In the genomic region with DNA sequence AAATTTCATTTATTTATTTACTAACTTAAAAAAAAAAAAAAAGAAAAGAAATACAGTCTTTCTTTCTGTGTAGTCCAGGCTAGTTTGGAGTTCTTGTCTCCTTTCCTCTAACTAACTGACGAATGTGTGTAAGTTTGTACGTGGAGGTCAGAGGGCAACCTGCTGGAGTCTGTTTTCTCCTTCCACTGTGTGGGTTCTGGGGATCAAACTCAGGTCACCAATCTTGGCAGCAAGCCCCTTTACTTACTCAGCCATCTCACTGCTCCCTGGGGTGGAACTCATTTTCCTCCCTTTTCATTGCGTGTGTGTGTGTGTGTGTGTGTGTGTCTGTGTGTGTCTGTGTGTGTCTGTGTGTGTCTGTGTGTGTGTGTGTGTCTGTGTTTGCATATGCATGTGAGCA, we compare ENCODE assay signal across 18 mouse cellular contexts. TPM values are rescaled to one million over a fixed set of nuclear protein-coding genes. Genes with fewer than 3 reads are reported as not detected.
DNase-seq lines count a peak whose midpoint lies in the region; ATAC-seq and TF ChIP-seq lines count a peak whose summit lies in the region.
"Had no signal": no experiment of that assay in that cellular context is flagged by ENCODE, and none has a peak within 500 bp of the region (broad histone marks: within the 10 kb centered on the region; RNA-seq: fewer than 3 reads in every experiment).

No protein-coding gene starts in this region.

- no peak overlapping the region for H3K4me3 ChIP-seq in limb, embryonic 14.5 days (replicated peaks; ENCODE audit: low read length)
- no peak overlapping the region for H3K4me3 ChIP-seq in limb, embryonic 10.5 days
- no peak overlapping the region for H3K4me3 ChIP-seq in kidney, embryonic 15.5 days (replicated peaks)
- H3K4me3 ChIP-seq: embryonic facial prominence, embryonic 12.5 days; forebrain, embryonic 10.5 days; heart, adult 2 months; limb, embryonic 13.5 days; midbrain, embryonic 15.5 days had no signal

- H3K27ac ChIP-seq in limb, embryonic 14.5 days (replicated peaks; ENCODE audit: low read depth, low read length), result no peak overlapping the region
- no peak overlapping the region for H3K27ac ChIP-seq in limb, embryonic 10.5 days
- H3K27ac ChIP-seq in kidney, embryonic 15.5 days, result no peak overlapping the region
- H3K27ac ChIP-seq: embryonic facial prominence, embryonic 12.5 days; forebrain, embryonic 10.5 days; heart, adult 2 months; limb, embryonic 13.5 days; midbrain, embryonic 15.5 days had no signal

- no peak overlapping the region for H3K9ac ChIP-seq in limb, embryonic 14.5 days (ENCODE audit: low read depth, low read length, severe bottlenecking)
- H3K9ac ChIP-seq in kidney, embryonic 15.5 days, result no peak overlapping the region
- H3K9ac ChIP-seq: embryonic facial prominence, embryonic 12.5 days; limb, embryonic 13.5 days; liver, postnatal 0 days; midbrain, embryonic 15.5 days had no signal

- H3K4me1 ChIP-seq in limb, embryonic 14.5 days (ENCODE audit: control insufficient read depth, insufficient read depth, low read length), result peaks cover 1% of the 10 kb centered on the region; the same call in 1 of the 2 replicates
- H3K4me1 ChIP-seq in limb, embryonic 10.5 days, result peaks cover 15% of the 10 kb centered on the region
- peaks cover 27% of the 10 kb centered on the region for H3K4me1 ChIP-seq in kidney, embryonic 15.5 days
- H3K4me1 ChIP-seq: midbrain, embryonic 15.5 days had no signal

- 23% methylated on average over 3 of the region's 3 CpGs for WGBS in limb, embryonic 14.5 days
- 32% methylated on average over 3 of the region's 3 CpGs for WGBS in limb, embryonic 10.5 days
- WGBS in kidney, embryonic 15.5 days, result 15% methylated on average over 3 of the region's 3 CpGs

- no peaks in the 10 kb centered on the region for H3K9me3 ChIP-seq in limb, embryonic 14.5 days (ENCODE audit: control insufficient read depth, low read length)
- H3K9me3 ChIP-seq in limb, embryonic 10.5 days (replicated peaks), result no peaks in the 10 kb centered on the region
- H3K9me3 ChIP-seq in kidney, embryonic 15.5 days (replicated peaks), result no peaks in the 10 kb centered on the region
- H3K9me3 ChIP-seq: embryonic facial prominence, embryonic 12.5 days; forebrain, embryonic 10.5 days; limb, embryonic 13.5 days; midbrain, embryonic 15.5 days had no signal

- H3K36me3 ChIP-seq in limb, embryonic 14.5 days (ENCODE audit: control insufficient read depth, insufficient read depth, low read length), result no peaks in the 10 kb centered on the region
- H3K36me3 ChIP-seq in limb, embryonic 10.5 days, result no peaks in the 10 kb centered on the region
- H3K36me3 ChIP-seq in kidney, embryonic 15.5 days, result no peaks in the 10 kb centered on the region
- H3K36me3 ChIP-seq: embryonic facial prominence, embryonic 12.5 days; forebrain, embryonic 10.5 days; limb, embryonic 13.5 days; midbrain, embryonic 15.5 days had no signal

- no peaks in the 10 kb centered on the region for H3K27me3 ChIP-seq in limb, embryonic 14.5 days (ENCODE audit: control insufficient read depth, insufficient read depth, low read length)
- H3K27me3 ChIP-seq in limb, embryonic 10.5 days (ENCODE audit: low read depth, poor library complexity, severe bottlenecking), result no peaks in the 10 kb centered on the region
- H3K27me3 ChIP-seq in kidney, embryonic 15.5 days, result no peaks in the 10 kb centered on the region
- H3K27me3 ChIP-seq: embryonic facial prominence, embryonic 12.5 days; limb, embryonic 13.5 days; midbrain, embryonic 15.5 days had no signal

- no peak overlapping the region for H3K4me2 ChIP-seq in limb, embryonic 14.5 days (replicated peaks; ENCODE audit: low read depth, low read length, severe bottlenecking)
- H3K4me2 ChIP-seq in kidney, embryonic 15.5 days, result no peak overlapping the region
- H3K4me2 ChIP-seq: embryonic facial prominence, embryonic 12.5 days; limb, embryonic 13.5 days; midbrain, embryonic 15.5 days had no signal

- DNase-seq in limb, embryonic 14.5 days (ENCODE audit: low spot score), result peak; percentile 49
- no peak for DNase-seq in limb, embryonic 10.5 days (ENCODE audit: low spot score)
- DNase-seq in 3T3-L1 (ENCODE audit: low read depth, low spot score), result peak; percentile 91
- DNase-seq in embryo, embryonic 11 days, result peak; percentile 41
- DNase-seq in gastrocnemius, adult 18-20 months (ENCODE audit: low spot score), result no peak
- DNase-seq in B cell, adult 2 months, result no peak
- DNase-seq in adrenal gland, postnatal 36 days, result no peak
- DNase-seq: cerebellum, adult 11 months; cerebellum, postnatal 25 days; gastrocnemius, postnatal 14 days; heart, adult 2 months; liver, postnatal 0 days; right cerebral cortex, postnatal 4 days had no signal

- ATAC-seq in limb, embryonic 14.5 days (ENCODE audit: low FRiP score, low read depth), result 0 out of 2 replicates have a peak, but pooled peaks have one; percentile 34
- ATAC-seq in kidney, embryonic 15.5 days (replicated peaks; ENCODE audit: low FRiP score), result peak; percentile 54; the same call in 1 of the 2 replicates
- ATAC-seq: liver, postnatal 0 days; midbrain, embryonic 15.5 days had no signal

- no peak for TF ChIP-seq POLR2A in limb, embryonic 14.5 days (IDR thresholded peaks at IDR 0.05; ENCODE audit: borderline replicate concordance, extremely low read depth, insufficient read depth, insufficient read length)

RNA-seq across cellular contexts. Expression of gene Cd164, which starts 49.1 kb away (rescaled TPM):
- polyA plus RNA-seq in limb, embryonic 14.5 days (2012; rRNA removed), result 160 and 192 TPM in 2 replicates
- 200 and 209 TPM in 2 replicates for polyA plus RNA-seq in limb, embryonic 14.5 days (2014; fragmentation: Nextera tagmentation; extraction: Ambion mirVana)
- polyA plus RNA-seq in limb, embryonic 10.5 days (2016; fragmentation: Nextera tagmentation; extraction: Ambion mirVana), result 131 and 146 TPM in 2 replicates
- polyA plus RNA-seq in kidney, embryonic 15.5 days (2015; fragmentation: Nextera tagmentation; extraction: Ambion mirVana), result 180 and 188 TPM in 2 replicates
- 100 to 1,000 TPM; 145 to 153 TPM for total RNA-seq in gastrocnemius, adult 18-20 months (2021)
- 100 to 1,000 TPM; 215 to 243 TPM for total RNA-seq in adrenal gland, postnatal 36 days (2021)

Comparison
In these comparisons a context has a peak if more than half of its experiments do, and no peak if none do; other contexts are left out.
1. DNase-seq: peak in limb, embryonic 14.5 days (single experiment), 3T3-L1 (single experiment) and embryo, embryonic 11 days (single experiment); none in limb, embryonic 10.5 days (single experiment), gastrocnemius, adult 18-20 months (single experiment), B cell, adult 2 months (0 of 2) and adrenal gland, postnatal 36 days (0 of 2).